24 mouse cellular contexts compared by ENCODE assay signal in genomic region chr6:128900044-128900443, GRCm38 (mm10). TPM values are rescaled to one million over a fixed set of nuclear protein-coding genes. Genes with fewer than 3 reads are reported as not detected.
A peak's percentile ranks its signal among the peaks of the same experiment; 100 is the strongest.
DNase-seq lines count a peak whose midpoint lies in the region; ATAC-seq and TF ChIP-seq lines count a peak whose summit lies in the region.
"Had no signal": no experiment of that assay in that cellular context is flagged by ENCODE, and none has a peak within 500 bp of the region (broad histone marks: within the 10 kb centered on the region; RNA-seq: fewer than 3 reads in every experiment).

No protein-coding gene starts in this region.

- no peaks in the 10 kb centered on the region for H3K79me2 ChIP-seq in CH12.LX (replicated peaks; ENCODE audit: control insufficient read depth, extremely low read depth, insufficient read depth, poor library complexity, severe bottlenecking)

- no peak for ATAC-seq in intestine, postnatal 0 days
- ATAC-seq in intestine, embryonic 16.5 days = no peak
- no peak for ATAC-seq in midbrain, embryonic 13.5 days
- ATAC-seq: forebrain, embryonic 13.5 days; forebrain, postnatal 0 days had no signal

- TF ChIP-seq CTCF in intestine, postnatal 0 days (IDR thresholded peaks at IDR 0.05; ENCODE audit: low read depth) = peak; percentile 26; the same call in 1 of the 2 replicates
- TF ChIP-seq CTCF in lung, adult 2 months (IDR thresholded peaks at IDR 0.05; ENCODE audit: insufficient read depth, low read length) = peak; percentile 13; the same call in 1 of the 2 replicates
- peak in 1 of 2 experiments; percentile 54; a peak in 2 of 4 replicates for TF ChIP-seq CTCF in CH12.LX (conservative IDR thresholded peaks at IDR 0.05 in 1 of 2, IDR thresholded peaks at IDR 0.05 in 1 of 2; ENCODE audit: low read depth in 2 of 2, low read length in 2 of 2)

- no peak for DNase-seq in lung, adult 2 months
- no peak for DNase-seq in lung, postnatal 14 days
- DNase-seq in CH12.LX (ENCODE audit: extremely low read depth) = no peak
- DNase-seq in splenic B cell, adult 2 months (ENCODE audit: low read depth, low spot score) = peak; percentile 24
- no peak for DNase-seq in left cerebral cortex, adult 11 months (ENCODE audit: low spot score)
- DNase-seq: adrenal gland, adult 2 months; adrenal gland, postnatal 25 days; cerebellum, adult 18-20 months; cerebellum, adult 9-11 months; cerebellum, postnatal 36 days; forebrain, postnatal 0 days; gastrocnemius, postnatal 14 days had no signal

- dilution Hi-C loops in CH12.LX (cut with MboI; ENCODE audit: extremely low pct_ligation_motif_present, extremely low pct_unique_long_range_greater_than_20kb, low sequenced_read_pairs) = no loop called here

- TF ChIP-seq EP300 in CH12.LX (IDR thresholded peaks at IDR 0.05; ENCODE audit: low read length) = no peak

- WGBS in intestine, postnatal 0 days = 83% methylated on average over 2 of the region's 2 CpGs
- WGBS in intestine, embryonic 16.5 days = 91% methylated on average over 2 of the region's 2 CpGs
- WGBS in lung, adult 2 months = 87% methylated on average over 2 of the region's 2 CpGs
- 79% methylated on average over 2 of the region's 2 CpGs for WGBS in midbrain, embryonic 13.5 days

- no peak overlapping the region for H3K4me3 ChIP-seq in intestine, postnatal 0 days (ENCODE audit: low read depth, low read length)
- H3K4me3 ChIP-seq in intestine, embryonic 16.5 days (ENCODE audit: low read length) = no peak overlapping the region
- no peak overlapping the region for H3K4me3 ChIP-seq in lung, adult 2 months (replicated peaks; ENCODE audit: extremely low read depth, low read depth, low read length)
- H3K4me3 ChIP-seq in CH12.LX (replicated peaks in 1 of 3; ENCODE audit: low read depth in 2 of 3, low read length in 2 of 3, poor library complexity in 1 of 3) = no peak overlapping the region
- no peak overlapping the region for H3K4me3 ChIP-seq in midbrain, embryonic 13.5 days (replicated peaks)
- H3K4me3 ChIP-seq: embryonic facial prominence, embryonic 10.5 days; forebrain, embryonic 13.5 days; heart, embryonic 12.5 days had no signal

- H3K4me2 ChIP-seq in intestine, postnatal 0 days (replicated peaks; ENCODE audit: low read depth) = no peak overlapping the region
- no peak overlapping the region for H3K4me2 ChIP-seq in intestine, embryonic 16.5 days (ENCODE audit: low read depth, low read length)
- H3K4me2 ChIP-seq in CH12.LX (ENCODE audit: insufficient read depth, low read depth, poor library complexity, severe bottlenecking) = no peak overlapping the region
- H3K4me2 ChIP-seq in midbrain, embryonic 13.5 days (replicated peaks) = no peak overlapping the region
- H3K4me2 ChIP-seq: forebrain, embryonic 13.5 days; heart, embryonic 12.5 days had no signal

- no peak overlapping the region for H3K9ac ChIP-seq in intestine, postnatal 0 days (ENCODE audit: low read depth, low read length)
- H3K9ac ChIP-seq in intestine, embryonic 16.5 days (ENCODE audit: low read depth, low read length) = no peak overlapping the region
- no peak overlapping the region for H3K9ac ChIP-seq in CH12.LX (ENCODE audit: insufficient read depth, low read depth)
- H3K9ac ChIP-seq in midbrain, embryonic 13.5 days (replicated peaks) = no peak overlapping the region
- H3K9ac ChIP-seq: forebrain, embryonic 13.5 days; forebrain, postnatal 0 days; heart, embryonic 12.5 days had no signal

- TF ChIP-seq POLR2A in lung, adult 2 months (IDR thresholded peaks at IDR 0.05; ENCODE audit: borderline replicate concordance, extremely low read depth, low read depth, low read length) = no peak
- TF ChIP-seq POLR2A in CH12.LX (IDR thresholded peaks at IDR 0.05; ENCODE audit: low read depth, low read length) = no peak

- in situ Hi-C loops in CH12.LX (cut with MboI; ENCODE audit: low pct_ligation_motif_present, low pct_unique_long_range_greater_than_20kb, low sequenced_read_pairs) = no loop called here

- no peaks in the 10 kb centered on the region for H3K4me1 ChIP-seq in intestine, postnatal 0 days (replicated peaks; ENCODE audit: control insufficient read depth, insufficient read depth, low read length)
- no peaks in the 10 kb centered on the region for H3K4me1 ChIP-seq in intestine, embryonic 16.5 days (ENCODE audit: control insufficient read depth, insufficient read depth, low read length)
- H3K4me1 ChIP-seq in lung, adult 2 months (ENCODE audit: control insufficient read depth, insufficient read depth, low read length) = no peaks in the 10 kb centered on the region
- H3K4me1 ChIP-seq in CH12.LX (ENCODE audit: control insufficient read depth in 1 of 2, insufficient read depth in 2 of 2) = no peaks in the 10 kb centered on the region
- no peaks in the 10 kb centered on the region for H3K4me1 ChIP-seq in midbrain, embryonic 13.5 days (replicated peaks)
- H3K4me1 ChIP-seq: embryonic facial prominence, embryonic 10.5 days; forebrain, embryonic 13.5 days; heart, embryonic 12.5 days had no signal

- no peaks in the 10 kb centered on the region for H3K9me3 ChIP-seq in intestine, postnatal 0 days (ENCODE audit: control insufficient read depth)
- H3K9me3 ChIP-seq in intestine, embryonic 16.5 days (ENCODE audit: control insufficient read depth, low read length) = no peaks in the 10 kb centered on the region
- H3K9me3 ChIP-seq in CH12.LX (replicated peaks; ENCODE audit: low read length) = no peaks in the 10 kb centered on the region
- no peaks in the 10 kb centered on the region for H3K9me3 ChIP-seq in midbrain, embryonic 13.5 days
- H3K9me3 ChIP-seq: embryonic facial prominence, embryonic 10.5 days; forebrain, embryonic 13.5 days had no signal

- H3K36me3 ChIP-seq in intestine, postnatal 0 days (ENCODE audit: control insufficient read depth, insufficient read depth) = no peaks in the 10 kb centered on the region
- H3K36me3 ChIP-seq in intestine, embryonic 16.5 days (ENCODE audit: control insufficient read depth, insufficient read depth, low read length) = no peaks in the 10 kb centered on the region
- peaks cover 16 to 26% of the 10 kb centered on the region in 2 experiments for H3K36me3 ChIP-seq in CH12.LX (replicated peaks in 1 of 2; ENCODE audit: control insufficient read depth in 1 of 2, insufficient read depth in 1 of 2, low read length in 1 of 2)
- peaks cover 4% of the 10 kb centered on the region; the same call in 1 of the 2 replicates for H3K36me3 ChIP-seq in splenic B cell, adult 2 months (ENCODE audit: control insufficient read depth, insufficient read depth, low read length, poor library complexity, severe bottlenecking)
- no peaks in the 10 kb centered on the region for H3K36me3 ChIP-seq in midbrain, embryonic 13.5 days
- H3K36me3 ChIP-seq: embryonic facial prominence, embryonic 10.5 days; heart, embryonic 12.5 days had no signal

- no peak overlapping the region for H3K27ac ChIP-seq in intestine, postnatal 0 days (ENCODE audit: low read depth, low read length)
- H3K27ac ChIP-seq in intestine, embryonic 16.5 days (ENCODE audit: low read length) = no peak overlapping the region
- H3K27ac ChIP-seq in CH12.LX (ENCODE audit: insufficient read depth, low read depth) = no peak overlapping the region
- no peak overlapping the region for H3K27ac ChIP-seq in midbrain, embryonic 13.5 days
- H3K27ac ChIP-seq: embryonic facial prominence, embryonic 10.5 days; forebrain, embryonic 13.5 days had no signal

- no peaks in the 10 kb centered on the region for H3K27me3 ChIP-seq in intestine, postnatal 0 days (replicated peaks; ENCODE audit: control insufficient read depth, insufficient read depth, low read length)
- no peaks in the 10 kb centered on the region for H3K27me3 ChIP-seq in intestine, embryonic 16.5 days (replicated peaks; ENCODE audit: control insufficient read depth, insufficient read depth, low read length)
- no peaks in the 10 kb centered on the region for H3K27me3 ChIP-seq in CH12.LX (replicated peaks)
- no peaks in the 10 kb centered on the region for H3K27me3 ChIP-seq in splenic B cell, adult 2 months (ENCODE audit: control insufficient read depth, insufficient read depth, low read length, poor library complexity, severe bottlenecking)
- no peaks in the 10 kb centered on the region for H3K27me3 ChIP-seq in midbrain, embryonic 13.5 days
- H3K27me3 ChIP-seq: forebrain, embryonic 13.5 days; heart, embryonic 12.5 days had no signal

- TF ChIP-seq RAD21 in CH12.LX (IDR thresholded peaks at IDR 0.05; ENCODE audit: low read depth, low read length) = peak; percentile 20

TF ChIP-seq in CH12.LX, 34 proteins besides CTCF, POLR2A, EP300 and RAD21:
- peak; percentile 39; the same call in 1 of the 2 replicates for TF ChIP-seq SMC3 (IDR thresholded peaks at IDR 0.05; ENCODE audit: low read depth, low read length)
- TF ChIP-seq MAX (IDR thresholded peaks at IDR 0.05; ENCODE audit: low read length) = no peak
- no peak for TF ChIP-seq ZMIZ1 (IDR thresholded peaks at IDR 0.05; ENCODE audit: low read depth, low read length)
- no peak for TF ChIP-seq POLR2AphosphoS2 (IDR thresholded peaks at IDR 0.05; ENCODE audit: low read depth, low read length)
TF ChIP-seq in CH12.LX: peak in this region for 1.

RNA-seq across cellular contexts. Expression of gene BC035044, which starts 9.1 kb away (rescaled TPM):
- polyA plus RNA-seq in intestine, postnatal 0 days (2015; fragmentation: Nextera tagmentation; extraction: Ambion mirVana) = 1.2 and 1.4 TPM in 2 replicates
- polyA plus RNA-seq in intestine, embryonic 16.5 days (2015; fragmentation: Nextera tagmentation; extraction: Ambion mirVana) = 1.6 and 1.9 TPM in 2 replicates
- 1.2 and 2.7 TPM in 2 replicates for polyA plus RNA-seq in lung, adult 2 months (2012; rRNA removed)
- 51.6 and 53.5 TPM in 2 replicates for total RNA-seq in CH12.LX (2012; rRNA removed)
- 121 and 124 TPM in 2 replicates for total RNA-seq in CH12.LX (2014; rRNA removed)
- 49.4 and 49.7 TPM in 2 replicates for polyA plus RNA-seq in CH12.LX (2012; ENCODE audit: insufficient read length, low read depth)
- polyA plus RNA-seq in midbrain, embryonic 13.5 days (2015; fragmentation: Nextera tagmentation; extraction: Ambion mirVana) = 0.35 and 0.52 TPM in 2 replicates
- total RNA-seq: ES-E14; gastrocnemius, adult 18-20 months had no signal

RNA-seq across cellular contexts. Expression of gene Clec2i, which starts 12.7 kb away (rescaled TPM):
- 0.18 and 0.21 TPM in 2 replicates for polyA plus RNA-seq in intestine, postnatal 0 days (2015; fragmentation: Nextera tagmentation; extraction: Ambion mirVana)
- polyA plus RNA-seq in intestine, embryonic 16.5 days (2015; fragmentation: Nextera tagmentation; extraction: Ambion mirVana) = 0.22 and 0.40 TPM in 2 replicates
- polyA plus RNA-seq in lung, adult 2 months (2012; rRNA removed) = 0.79 and 1.6 TPM in 2 replicates
- total RNA-seq in CH12.LX (2012; rRNA removed) (34.4 and 38.5 TPM in 2 replicates), CH12.LX (2014; rRNA removed) (104 and 134 TPM in 2 replicates)
- 80.7 and 90.3 TPM in 2 replicates for polyA plus RNA-seq in CH12.LX (2012; ENCODE audit: insufficient read length, low read depth)
- polyA plus RNA-seq in midbrain, embryonic 13.5 days (2015; fragmentation: Nextera tagmentation; extraction: Ambion mirVana) = not detected in 2 replicates
- total RNA-seq: adrenal gland, postnatal 25 days; forebrain, postnatal 0 days; gastrocnemius, adult 18-20 months; gastrocnemius, postnatal 14 days had no signal
- polyA plus RNA-seq: adrenal gland, adult 2 months; embryonic facial prominence, embryonic 10.5 days; embryonic facial prominence, embryonic 14.5 days; forebrain, embryonic 13.5 days; heart, embryonic 12.5 days; hindbrain, embryonic 11.5 days had no signal

RNA-seq across cellular contexts. Expression of gene Clec2g, which starts 34.1 kb away (rescaled TPM):
- not detected in 2 replicates for polyA plus RNA-seq in intestine, postnatal 0 days (2015; fragmentation: Nextera tagmentation; extraction: Ambion mirVana)
- polyA plus RNA-seq in intestine, embryonic 16.5 days (2015; fragmentation: Nextera tagmentation; extraction: Ambion mirVana) = not detected in 2 replicates
- 0.70 TPM in 1 of 2 replicates, not detected in the other for polyA plus RNA-seq in lung, adult 2 months (2012; rRNA removed)
- total RNA-seq in CH12.LX (2012; rRNA removed) (66.5 and 91.7 TPM in 2 replicates), CH12.LX (2014; rRNA removed) (142 and 169 TPM in 2 replicates)
- 78.9 and 82.0 TPM in 2 replicates for polyA plus RNA-seq in CH12.LX (2012; ENCODE audit: insufficient read length, low read depth)
- polyA plus RNA-seq in midbrain, embryonic 13.5 days (2015; fragmentation: Nextera tagmentation; extraction: Ambion mirVana) = not detected in 2 replicates
- total RNA-seq: forebrain, postnatal 0 days had no signal
- polyA plus RNA-seq: adrenal gland, adult 2 months; embryonic facial prominence, embryonic 10.5 days; forebrain, embryonic 13.5 days; forebrain, postnatal 0 days; gonadal fat pad, adult 2 months; heart, embryonic 12.5 days; heart, embryonic 16.5 days; hindbrain, embryonic 11.5 days had no signal

Comparison
In these comparisons a context has a peak if more than half of its experiments do, and no peak if none do; other contexts are left out.
1. RNA of gene BC035044, which starts 9.1 kb away (polyA plus RNA-seq): 49.4 to 49.7 TPM in CH12.LX; 1.2 to 2.7 TPM in lung, adult 2 months, 1.6 to 1.9 TPM in intestine, embryonic 16.5 days, 1.2 to 1.4 TPM in intestine, postnatal 0 days and 0.35 to 0.52 TPM in midbrain, embryonic 13.5 days; every median in the first group is over 10 times any median in the second.
2. RNA of gene Clec2i, which starts 12.7 kb away (polyA plus RNA-seq): 80.7 to 90.3 TPM in CH12.LX; 0.79 to 1.6 TPM in lung, adult 2 months, 0.22 to 0.40 TPM in intestine, embryonic 16.5 days, 0.18 to 0.21 TPM in intestine, postnatal 0 days and not detected in midbrain, embryonic 13.5 days; every median in the first group is over 10 times any median in the second.
3. RNA of gene Clec2g, which starts 34.1 kb away (polyA plus RNA-seq): 78.9 to 82.0 TPM in CH12.LX; 0.70 TPM in lung, adult 2 months, not detected in intestine, postnatal 0 days, not detected in intestine, embryonic 16.5 days and not detected in midbrain, embryonic 13.5 days; every median in the first group is over 10 times any median in the second.